Mouse (Mus musculus) ES-E14 (cell line): ENCODE data around the gene Kcnq5.

Experiments used
- HCFC1 ChIP-seq: IDR thresholded peaks from 2 replicates; pipeline ENCODE4 v1.6.1; 2012; ENCODE audit warnings: low read length, inconsistent platforms, borderline replicate concordance; ENCODE audit not compliant: insufficient read depth
- MAFK ChIP-seq: IDR thresholded peaks from 2 replicates; pipeline ENCODE4 v1.6.1; 2014; ENCODE audit warnings: mild to moderate bottlenecking, low read depth, low read length, inconsistent platforms; ENCODE audit not compliant: insufficient read depth
- ZC3H11A ChIP-seq: IDR thresholded peaks from 2 replicates; pipeline ENCODE4 v1.6.1; 2012; ENCODE audit warnings: low read depth, mild to moderate bottlenecking, inconsistent platforms, low read length, borderline replicate concordance
- ZNF384 ChIP-seq: IDR thresholded peaks from 2 replicates; pipeline ENCODE4 v1.6.1; 2012; ENCODE audit warnings: low read depth, low read length, inconsistent platforms

GRCm38 (mm10) chr1:21543909-21544308 is 417.8 kb downstream of the Kcnq5 start:
- TF ChIP-seq HCFC1 (no peak), ZC3H11A (no peak), MAFK (no peak), ZNF384 (no peak)
